Mouse (Mus musculus) thymus, adult 2 months (tissue): ENCODE measurements around the gene Btbd6.

Source experiments
- CTCF ChIP-seq: fragments of 200-500 bp; IDR thresholded peaks from 2 replicates; pipeline ENCODE4 v1.5.1; 2012; ENCODE audit warnings: mild to moderate bottlenecking, control low read depth, low read length, moderate library complexity, borderline replicate concordance; ENCODE audit not compliant: control insufficient read depth, poor library complexity, insufficient read depth; ENCODE audit errors: extremely low read depth
- POLR2A ChIP-seq: fragments of 200-500 bp; IDR thresholded peaks from 2 replicates; pipeline ENCODE4 v1.6.1; 2012; ENCODE audit warnings: mild to moderate bottlenecking, low read length, control low read depth, moderate library complexity; ENCODE audit not compliant: control insufficient read depth, poor library complexity, insufficient read depth; ENCODE audit errors: extremely low read depth

- TF ChIP-seq CTCF = no peak
- TF ChIP-seq POLR2A = no peak
These were observed 36.8 kb downstream of the Btbd6 start for GRCm38 (mm10) chr12:113013021-113013491.
